20 mouse cellular contexts compared by ENCODE assay signal in genomic region chr1:132098076-132098475, GRCm38 (mm10). TPM values are rescaled to one million over a fixed set of nuclear protein-coding genes. Genes with fewer than 3 reads are reported as not detected.
DNase-seq lines count a peak whose midpoint lies in the region; ATAC-seq and TF ChIP-seq lines count a peak whose summit lies in the region.
"Had no signal": no experiment of that assay in that cellular context is flagged by ENCODE, and none has a peak within 500 bp of the region (broad histone marks: within the 10 kb centered on the region; RNA-seq: fewer than 3 reads in every experiment).

No protein-coding gene starts in this region.

- no peak overlapping the region for H3K9ac ChIP-seq in CH12.LX (ENCODE audit: insufficient read depth, low read depth)
- H3K9ac ChIP-seq in stomach, postnatal 0 days (ENCODE audit: low read length) = no peak overlapping the region
- H3K9ac ChIP-seq: embryonic facial prominence, embryonic 12.5 days; forebrain, embryonic 13.5 days; forebrain, embryonic 15.5 days; forebrain, postnatal 0 days had no signal

- no peaks in the 10 kb centered on the region for H3K79me2 ChIP-seq in CH12.LX (replicated peaks; ENCODE audit: control insufficient read depth, extremely low read depth, insufficient read depth, poor library complexity, severe bottlenecking)

- dilution Hi-C loops in CH12.LX (cut with MboI; ENCODE audit: extremely low pct_ligation_motif_present, extremely low pct_unique_long_range_greater_than_20kb, low sequenced_read_pairs) = no loop called here

- in situ Hi-C loops in CH12.LX (cut with MboI; ENCODE audit: low pct_ligation_motif_present, low pct_unique_long_range_greater_than_20kb, low sequenced_read_pairs) = no loop called here

- WGBS in stomach, postnatal 0 days = 37% methylated on average over 1 of the region's 1 CpGs

- no peak for TF ChIP-seq EP300 in CH12.LX (IDR thresholded peaks at IDR 0.05; ENCODE audit: low read length)
- no peak for TF ChIP-seq EP300 in stomach, postnatal 0 days (optimal IDR thresholded peaks at IDR 0.05)

- H3K4me1 ChIP-seq in CH12.LX (ENCODE audit: control insufficient read depth in 1 of 2, insufficient read depth in 2 of 2) = peaks cover 28 to 67% of the 10 kb centered on the region in 2 experiments
- no peaks in the 10 kb centered on the region for H3K4me1 ChIP-seq in stomach, postnatal 0 days (replicated peaks; ENCODE audit: control insufficient read depth, insufficient read depth)
- H3K4me1 ChIP-seq: embryonic facial prominence, embryonic 12.5 days; forebrain, embryonic 13.5 days; forebrain, embryonic 15.5 days had no signal

- peaks cover 4% of the 10 kb centered on the region for H3K27me3 ChIP-seq in CH12.LX (replicated peaks)
- H3K27me3 ChIP-seq in stomach, postnatal 0 days (ENCODE audit: control insufficient read depth, insufficient read depth, low read length) = no peaks in the 10 kb centered on the region
- H3K27me3 ChIP-seq: embryonic facial prominence, embryonic 12.5 days; forebrain, embryonic 13.5 days; forebrain, embryonic 15.5 days had no signal

- peaks cover 8% of the 10 kb centered on the region for H3K9me3 ChIP-seq in CH12.LX (replicated peaks; ENCODE audit: low read length)
- no peaks in the 10 kb centered on the region for H3K9me3 ChIP-seq in stomach, postnatal 0 days (ENCODE audit: control insufficient read depth, low read length)
- H3K9me3 ChIP-seq: embryonic facial prominence, embryonic 12.5 days; forebrain, embryonic 13.5 days; forebrain, embryonic 15.5 days; G1E had no signal

- no peak for TF ChIP-seq RAD21 in CH12.LX (IDR thresholded peaks at IDR 0.05; ENCODE audit: low read depth, low read length)

- no peak overlapping the region for H3K27ac ChIP-seq in CH12.LX (ENCODE audit: insufficient read depth, low read depth)
- H3K27ac ChIP-seq in stomach, postnatal 0 days (replicated peaks) = no peak overlapping the region
- H3K27ac ChIP-seq: embryonic facial prominence, embryonic 10.5 days; embryonic facial prominence, embryonic 12.5 days; forebrain, embryonic 13.5 days; forebrain, embryonic 15.5 days had no signal

- ATAC-seq in stomach, postnatal 0 days (ENCODE audit: low FRiP score, low TSS enrichment) = 0 out of 2 replicates have a peak, but pooled peaks have one; percentile 25
- ATAC-seq: forebrain, embryonic 13.5 days; forebrain, embryonic 15.5 days; forebrain, postnatal 0 days had no signal

- no peak overlapping the region for H3K4me2 ChIP-seq in CH12.LX (ENCODE audit: insufficient read depth, low read depth, poor library complexity, severe bottlenecking)
- H3K4me2 ChIP-seq in stomach, postnatal 0 days (replicated peaks; ENCODE audit: low read depth) = no peak overlapping the region
- H3K4me2 ChIP-seq: embryonic facial prominence, embryonic 12.5 days; forebrain, embryonic 13.5 days; forebrain, embryonic 15.5 days had no signal

- no peak for TF ChIP-seq CTCF in CH12.LX (conservative IDR thresholded peaks at IDR 0.05 in 1 of 2, IDR thresholded peaks at IDR 0.05 in 1 of 2; ENCODE audit: low read depth in 2 of 2, low read length in 2 of 2)
- no peak for TF ChIP-seq CTCF in stomach, postnatal 0 days (IDR thresholded peaks at IDR 0.05; ENCODE audit: low read depth)

- H3K36me3 ChIP-seq in CH12.LX (replicated peaks in 1 of 2; ENCODE audit: control insufficient read depth in 1 of 2, insufficient read depth in 1 of 2, low read length in 1 of 2) = no peaks in the 10 kb centered on the region
- H3K36me3 ChIP-seq in stomach, postnatal 0 days (ENCODE audit: control insufficient read depth, insufficient read depth, low read length) = no peaks in the 10 kb centered on the region
- H3K36me3 ChIP-seq: embryonic facial prominence, embryonic 10.5 days; embryonic facial prominence, embryonic 12.5 days; forebrain, embryonic 15.5 days; G1E had no signal

- TF ChIP-seq POLR2A in CH12.LX (IDR thresholded peaks at IDR 0.05; ENCODE audit: low read depth, low read length) = no peak

- DNase-seq in 416B (ENCODE audit: low read depth) (peak; percentile 53), CH12.LX (ENCODE audit: extremely low read depth) (no peak)
- DNase-seq in stomach, postnatal 0 days (ENCODE audit: low spot score) = no peak
- no peak for DNase-seq in cerebellum, postnatal 10 days
- no peak for DNase-seq in retina, embryonic 14.5 days (ENCODE audit: low spot score)
- DNase-seq: adrenal gland, adult 2 months; adrenal gland, postnatal 10 days; adrenal gland, postnatal 25 days; B cell, adult 2 months; cerebellum, adult 11 months; cerebellum, adult 18-20 months; cerebellum, adult 8-10 months; cerebellum, adult 9-11 months; cerebellum, postnatal 25 days; forebrain, postnatal 0 days had no signal

- no peak overlapping the region for H3K4me3 ChIP-seq in CH12.LX (replicated peaks in 1 of 3; ENCODE audit: low read depth in 2 of 3, low read length in 2 of 3, poor library complexity in 1 of 3)
- no peak overlapping the region for H3K4me3 ChIP-seq in stomach, postnatal 0 days (ENCODE audit: low read depth, low read length)
- H3K4me3 ChIP-seq: embryonic facial prominence, embryonic 10.5 days; embryonic facial prominence, embryonic 12.5 days; forebrain, embryonic 13.5 days; forebrain, embryonic 15.5 days had no signal

TF ChIP-seq in CH12.LX, 34 proteins besides CTCF, POLR2A, EP300 and RAD21:
- peak; percentile 94 for TF ChIP-seq ZNF384 (IDR thresholded peaks at IDR 0.05; ENCODE audit: low read depth, low read length)
- no peak for TF ChIP-seq PAX5 (IDR thresholded peaks at IDR 0.05; ENCODE audit: low read length)

RNA-seq across cellular contexts. Expression of gene Mfsd4a, which starts 30.2 kb away (rescaled TPM):
- total RNA-seq in CH12.LX (2012; rRNA removed) (5.2 and 5.6 TPM in 2 replicates), CH12.LX (2014; rRNA removed) (0.81 and 1.4 TPM in 2 replicates)
- polyA plus RNA-seq in CH12.LX (2012; ENCODE audit: insufficient read length, low read depth) = 11.8 and 13.0 TPM in 2 replicates
- polyA plus RNA-seq in stomach, postnatal 0 days (2015; fragmentation: Nextera tagmentation; extraction: Ambion mirVana) = 16.7 TPM in 2 replicates
- polyA plus RNA-seq: G1E had no signal

RNA-seq across cellular contexts. Expression of gene Cdk18, which starts 41.4 kb away (rescaled TPM):
- 1.0 and 2.5 TPM in 2 replicates for total RNA-seq in CH12.LX (2012; rRNA removed)
- 0.32 TPM in 1 of 2 replicates, not detected in the other for total RNA-seq in CH12.LX (2014; rRNA removed)
- polyA plus RNA-seq in CH12.LX (2012; ENCODE audit: insufficient read length, low read depth) = 1.1 and 1.3 TPM in 2 replicates
- 9.7 and 14.5 TPM in 2 replicates for polyA plus RNA-seq in stomach, postnatal 0 days (2015; fragmentation: Nextera tagmentation; extraction: Ambion mirVana)
